Mouse (Mus musculus) kidney, embryonic 14.5 days (tissue): ENCODE measurements at regions not wholly inside any gene's neighbourhood (a gene's known extent, or its start where the extent isn't known, plus 50 kb on each side); places are given as distances from the start of the nearest gene placed in this dataset.

Source experiments
- ATAC-seq: fragments of 200-750 bp; cut with Nextera tagmentation; 2 replicates; pipeline ENCODE4 v1.8.0; 2017; ENCODE audit warnings: moderate number of reproducible peaks, mild to moderate bottlenecking, moderate TSS enrichment, moderate library complexity; ENCODE audit not compliant: low FRiP score, low TSS enrichment
- H3K27ac ChIP-seq: fragments of 300-500 bp; sonication (generic); 2 replicates; pipeline ENCODE4 v1.5.1; 2014; ENCODE audit warnings: low read depth, mild to moderate bottlenecking, low read length, moderate library complexity, mixed read lengths
- H3K27me3 ChIP-seq: fragments of 300-500 bp; sonication (generic); 2 replicates; pipeline ENCODE4 v1.6.1; 2014; ENCODE audit warnings: mild to moderate bottlenecking, low read length; ENCODE audit not compliant: control insufficient read depth, insufficient read depth
- H3K36me3 ChIP-seq: fragments of 300-500 bp; sonication (generic); 2 replicates; pipeline ENCODE4 v1.6.1; 2014; ENCODE audit warnings: low read length, mixed read lengths; ENCODE audit not compliant: control insufficient read depth, insufficient read depth
- H3K4me1 ChIP-seq: fragments of 300-500 bp; sonication (generic); 2 replicates; pipeline ENCODE4 v1.6.1; 2014; ENCODE audit warnings: low read length, mixed read lengths; ENCODE audit not compliant: control insufficient read depth, insufficient read depth
- H3K4me2 ChIP-seq: fragments of 300-500 bp; sonication (generic); replicated peaks from 2 replicates; pipeline ENCODE4 v1.6.1; 2014; ENCODE audit warnings: low read depth, mild to moderate bottlenecking, low read length
- H3K4me3 ChIP-seq: fragments of 300-500 bp; sonication (generic); 2 replicates; pipeline ENCODE4 v1.5.1; 2014; ENCODE audit warnings: mild to moderate bottlenecking, low read length
- H3K9ac ChIP-seq: fragments of 300-500 bp; sonication (generic); 2 replicates; pipeline ENCODE4 v1.6.1; 2014; ENCODE audit warnings: low read depth, mild to moderate bottlenecking, low read length, moderate library complexity
- H3K9me3 ChIP-seq: fragments of 300-500 bp; sonication (generic); 2 replicates; pipeline ENCODE4 v1.6.1; 2016; ENCODE audit warnings: low read length; ENCODE audit not compliant: control insufficient read depth
- WGBS: fragments of 180-500 bp; shearing (Covaris S2); extraction: QIAGEN DNeasy Blood & Tissue Kit; methylation state at CpG from one replicate; pipeline ENCODE4 v1.1.7; 2014; 5-methylcytosine and 5-hydroxymethylcytosine counted together

DNA sequence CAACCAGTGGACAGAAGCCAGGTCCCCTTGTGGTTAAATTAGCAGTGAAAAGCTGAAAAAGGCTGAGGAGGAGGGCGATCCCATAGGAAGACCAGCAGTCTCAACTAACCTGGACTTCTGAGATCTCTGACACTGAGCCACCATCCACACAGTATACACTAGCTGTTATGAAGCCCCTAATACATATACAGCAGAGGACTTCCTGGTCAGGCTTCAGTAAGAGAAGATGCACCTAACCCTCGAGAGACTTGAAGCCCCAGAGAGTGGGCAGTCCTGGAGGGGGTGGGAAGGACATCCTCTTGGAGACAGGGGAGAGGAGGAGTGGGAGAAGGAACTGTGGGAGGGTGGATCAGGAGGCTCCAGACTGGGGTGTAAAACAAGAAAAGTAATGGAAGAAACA is 397.9 kb downstream of the Rpl36a-ps1 start:
- WGBS = 82% methylated on average over 2 of the region's 2 CpGs
- no peaks in the 10 kb centered on the region for H3K9me3 ChIP-seq
- no peaks in the 10 kb centered on the region for H3K4me1 ChIP-seq
- no peak overlapping the region for H3K4me2 ChIP-seq
- ATAC-seq = no peak
- no peak overlapping the region for H3K27ac ChIP-seq
- H3K4me3 ChIP-seq = no peak overlapping the region
- no peaks in the 10 kb centered on the region for H3K27me3 ChIP-seq
- H3K36me3 ChIP-seq = no peaks in the 10 kb centered on the region
- H3K9ac ChIP-seq = no peak overlapping the region

DNA sequence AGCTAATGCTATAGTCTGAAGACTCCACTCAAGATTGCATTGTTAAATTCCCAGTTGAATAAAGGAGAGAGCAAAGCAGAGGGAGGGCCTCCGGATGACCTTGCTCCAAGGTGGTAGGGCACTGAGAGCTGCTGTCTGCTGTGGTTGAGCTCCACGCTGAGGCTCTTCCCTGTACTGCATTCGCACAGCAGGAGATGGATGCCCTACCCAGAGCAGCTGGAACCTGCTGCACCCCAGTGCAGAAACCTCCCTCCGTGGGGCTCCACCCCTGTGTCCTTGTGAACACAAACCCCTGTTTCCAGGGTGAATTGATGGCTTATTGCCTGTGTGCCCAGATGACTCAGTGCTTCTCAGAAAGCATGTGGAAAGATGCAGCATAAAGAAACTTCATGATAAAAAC is 404.3 kb downstream of the Rpl36a-ps1 start:
- no peak overlapping the region for H3K9ac ChIP-seq
- H3K36me3 ChIP-seq = no peaks in the 10 kb centered on the region
- H3K4me2 ChIP-seq = no peak overlapping the region
- ATAC-seq = peak; percentile 88
- no peaks in the 10 kb centered on the region for H3K4me1 ChIP-seq
- no peaks in the 10 kb centered on the region for H3K9me3 ChIP-seq
- 10% methylated on average over 4 of the region's 4 CpGs for WGBS
- H3K4me3 ChIP-seq = no peak overlapping the region
- no peak overlapping the region for H3K27ac ChIP-seq
- no peaks in the 10 kb centered on the region for H3K27me3 ChIP-seq

DNA sequence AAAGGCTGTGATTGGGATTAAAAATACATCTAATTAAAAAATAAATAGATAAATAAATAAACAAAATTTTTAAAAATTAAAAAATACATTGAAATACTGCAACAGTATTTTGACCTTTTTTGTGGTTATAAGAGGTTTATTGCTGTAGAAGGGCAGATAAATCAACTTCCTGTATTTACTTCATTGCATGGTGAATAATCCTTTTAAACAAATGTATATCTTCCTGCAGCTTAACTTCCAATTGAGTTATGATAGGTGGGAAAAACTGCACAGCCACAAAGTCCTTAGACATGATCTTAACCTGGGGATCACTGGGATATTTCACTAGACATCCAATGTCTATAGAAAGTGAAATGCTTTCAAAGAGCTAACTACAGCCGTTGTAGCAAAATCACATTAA is 402.1 kb upstream of the Dach1 start:
- no peak for ATAC-seq
- 97% methylated on average over 1 of the region's 1 CpGs for WGBS
- H3K4me3 ChIP-seq = no peak overlapping the region

GRCm38 (mm10) chr14:98562002-98562401 is 392.4 kb upstream of the Dach1 start:
- Histone ChIP-seq H3K36me3 (no peaks in the 10 kb centered on the region), H3K27ac (no peak overlapping the region), H3K9ac (no peak overlapping the region), H3K4me3 (no peak overlapping the region), H3K4me2 (no peak overlapping the region), H3K4me1 (no peaks in the 10 kb centered on the region), H3K27me3 (no peaks in the 10 kb centered on the region), H3K9me3 (no peaks in the 10 kb centered on the region)
- ATAC-seq = no peak

More for the DNA sequence above, 402.1 kb upstream of the Dach1 start:
- no peaks in the 10 kb centered on the region for H3K4me1 ChIP-seq
- H3K27ac ChIP-seq = no peak overlapping the region
- no peaks in the 10 kb centered on the region for H3K36me3 ChIP-seq
- H3K4me2 ChIP-seq = no peak overlapping the region
- H3K27me3 ChIP-seq = no peaks in the 10 kb centered on the region
- H3K9me3 ChIP-seq = no peaks in the 10 kb centered on the region
- no peak overlapping the region for H3K9ac ChIP-seq

DNA sequence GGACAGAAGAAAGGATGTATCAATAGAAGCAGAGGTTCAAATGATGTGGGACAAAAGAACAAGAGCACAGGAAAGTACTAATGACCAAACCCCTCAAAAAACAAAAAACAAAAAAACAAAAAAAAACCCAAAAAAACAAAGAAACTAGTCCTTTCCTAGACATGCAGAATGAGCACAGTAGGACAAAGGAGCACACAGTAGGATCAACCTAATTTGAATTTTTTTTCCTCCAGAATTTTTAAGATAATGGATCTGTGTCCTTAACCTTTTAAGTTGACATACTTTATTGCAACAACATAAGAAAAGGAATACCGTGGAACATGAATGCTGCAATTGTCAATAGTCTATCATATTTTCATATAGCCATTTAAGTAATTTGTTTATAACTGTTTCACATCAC is 370.2 kb upstream of the Dach1 start:
- no peaks in the 10 kb centered on the region for H3K27me3 ChIP-seq
- no peak overlapping the region for H3K4me3 ChIP-seq
- H3K4me1 ChIP-seq = no peaks in the 10 kb centered on the region
- no peaks in the 10 kb centered on the region for H3K36me3 ChIP-seq
- no peaks in the 10 kb centered on the region for H3K9me3 ChIP-seq
- 100% methylated on average over 1 of the region's 1 CpGs for WGBS
- H3K4me2 ChIP-seq = no peak overlapping the region
- no peak overlapping the region for H3K27ac ChIP-seq
- H3K9ac ChIP-seq = no peak overlapping the region
- no peak for ATAC-seq

- 46% methylated on average over 4 of the region's 4 CpGs for WGBS
- no peak for ATAC-seq
These were observed 368.7 kb upstream of the Dach1 start for GRCm38 (mm10) chr14:98538267-98538666.

GRCm38 (mm10) chr14:98533600-98533999 is 364.0 kb upstream of the Dach1 start:
- Histone ChIP-seq H3K27ac (no peak overlapping the region), H3K27me3 (no peaks in the 10 kb centered on the region), H3K4me2 (no peak overlapping the region), H3K9me3 (no peaks in the 10 kb centered on the region), H3K4me1 (no peaks in the 10 kb centered on the region), H3K9ac (no peak overlapping the region), H3K36me3 (no peaks in the 10 kb centered on the region), H3K4me3 (no peak overlapping the region)
- ATAC-seq = no peak
- WGBS = 35% methylated on average over 10 of the region's 10 CpGs

More at GRCm38 (mm10) chr14:98538267-98538666, 368.7 kb upstream of the Dach1 start:
- Histone ChIP-seq H3K4me1 (no peaks in the 10 kb centered on the region), H3K9me3 (no peaks in the 10 kb centered on the region), H3K27me3 (no peaks in the 10 kb centered on the region), H3K9ac (no peak overlapping the region), H3K36me3 (no peaks in the 10 kb centered on the region), H3K4me3 (no peak overlapping the region), H3K27ac (no peak overlapping the region), H3K4me2 (no peak overlapping the region)

- ATAC-seq = no peak
- Histone ChIP-seq H3K27ac (no peak overlapping the region), H3K4me2 (no peak overlapping the region), H3K36me3 (no peaks in the 10 kb centered on the region), H3K4me3 (no peak overlapping the region), H3K9me3 (no peaks in the 10 kb centered on the region), H3K4me1 (no peaks in the 10 kb centered on the region), H3K27me3 (no peaks in the 10 kb centered on the region), H3K9ac (no peak overlapping the region)
- WGBS = 94% methylated on average over 3 of the region's 3 CpGs
These were observed 351.4 kb upstream of the Dach1 start for GRCm38 (mm10) chr14:98520966-98521365.

DNA sequence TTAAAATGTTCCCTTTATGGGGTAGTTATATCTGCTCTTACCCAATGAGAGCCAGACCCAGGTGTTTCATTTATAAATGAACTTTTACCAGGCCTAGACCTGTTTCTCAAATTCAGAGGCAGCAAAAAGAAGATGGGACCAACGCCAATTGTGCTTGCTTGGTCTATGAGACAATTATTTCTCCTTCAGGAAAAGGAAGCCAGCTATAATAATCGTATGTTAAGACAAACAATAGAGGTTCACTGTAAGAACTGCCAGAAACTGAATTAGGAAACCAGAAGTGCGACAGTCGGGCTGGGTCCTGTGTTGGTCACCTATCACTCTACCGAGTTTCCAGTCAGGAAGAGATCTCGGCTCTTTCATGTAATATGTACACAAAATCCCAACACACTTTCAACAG is 335.8 kb upstream of the Dach1 start:
- H3K4me3 ChIP-seq = no peak overlapping the region
- 81% methylated on average over 6 of the region's 6 CpGs for WGBS
- H3K9ac ChIP-seq = no peak overlapping the region
- H3K27ac ChIP-seq = no peak overlapping the region
- H3K27me3 ChIP-seq = no peaks in the 10 kb centered on the region
- ATAC-seq = no peak
- 0 out of 2 replicates have a peak, but pooled peaks cover 3% of the 10 kb centered on the region for H3K4me1 ChIP-seq
- no peak overlapping the region for H3K4me2 ChIP-seq
- H3K36me3 ChIP-seq = no peaks in the 10 kb centered on the region
- no peaks in the 10 kb centered on the region for H3K9me3 ChIP-seq

DNA sequence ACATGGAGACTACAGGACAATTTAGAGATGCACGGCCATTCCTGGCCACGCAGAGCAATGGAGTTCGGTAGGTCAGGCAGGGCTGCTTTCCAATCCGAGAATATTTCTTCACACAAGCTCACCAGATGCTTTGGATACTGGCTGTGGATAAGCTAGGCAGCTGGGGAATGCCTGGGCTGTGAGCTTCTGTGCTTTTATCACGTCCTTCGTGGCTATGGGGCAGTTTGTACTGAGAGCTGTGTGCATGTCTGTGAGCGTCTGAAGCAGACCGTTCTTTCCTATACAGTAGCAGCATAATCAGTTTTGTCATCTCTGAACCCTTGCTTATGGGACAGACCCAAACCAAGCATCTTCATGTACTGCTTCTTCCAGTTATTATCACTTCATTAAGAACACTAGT is 307.9 kb upstream of the Dach1 start:
- Histone ChIP-seq H3K27me3 (no peaks in the 10 kb centered on the region), H3K4me1 (no peaks in the 10 kb centered on the region), H3K9me3 (no peaks in the 10 kb centered on the region), H3K9ac (no peak overlapping the region), H3K27ac (no peak overlapping the region), H3K36me3 (no peaks in the 10 kb centered on the region), H3K4me2 (no peak overlapping the region), H3K4me3 (no peak overlapping the region)
- no peak for ATAC-seq
- 85% methylated on average over 8 of the region's 8 CpGs for WGBS
